Mouse (Mus musculus) thymus, postnatal 0 days (tissue): ENCODE data around the gene Ntrk2. TPM values are rescaled to one million over a fixed set of nuclear protein-coding genes. Genes with fewer than 3 reads are reported as not detected.

Experiments used
- DNase-seq: peaks from one replicate; pipeline ENCODE4 v3.0.0-alpha.2; 2015; ENCODE audit warnings: low spot score
- polyA plus RNA-seq: library from polyadenylated mRNA; unstranded; fragments of >200 nt; fragmentation: Nextera tagmentation; extraction: Ambion mirVana; gene quantifications from 2 replicates; pipeline ENCODE4 v1.2.1, GENCODE M21; 2015

The Ntrk2 gene
- polyA plus RNA-seq, 1 experiment from 2014 or later, result 1.2 TPM

DNA sequence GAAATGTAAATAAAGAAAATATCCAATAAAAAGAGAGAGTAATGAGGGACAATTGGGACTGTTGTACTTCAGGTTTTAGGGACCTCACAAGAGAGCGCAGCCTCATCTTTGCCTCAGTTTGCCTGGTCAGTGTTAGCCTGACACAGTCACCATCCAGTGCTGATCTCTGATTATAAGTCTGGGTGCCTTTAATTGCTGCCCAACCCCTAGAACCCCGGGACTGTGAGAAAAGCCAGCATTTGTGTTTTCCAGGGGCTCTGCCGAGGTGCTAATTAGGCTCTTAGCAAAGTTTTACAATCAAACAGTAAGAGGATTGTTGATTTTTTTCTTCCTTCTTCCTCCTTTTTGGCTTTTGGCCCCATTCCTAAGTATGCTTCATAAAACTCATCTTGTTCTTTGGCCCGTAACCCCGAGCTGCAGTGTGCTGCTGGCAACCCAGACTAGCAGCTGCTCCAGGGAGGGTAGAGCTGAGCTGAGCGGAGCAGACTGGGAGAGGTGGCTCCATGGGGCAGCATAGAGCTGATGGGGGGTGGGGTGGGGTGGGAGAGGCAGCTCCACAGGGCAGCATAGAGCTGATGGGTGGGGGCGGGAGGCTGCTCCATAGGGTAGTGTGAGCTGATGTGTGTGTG lies 34.5 kb downstream of the Ntrk2 start:
- no peak for DNase-seq

DNA sequence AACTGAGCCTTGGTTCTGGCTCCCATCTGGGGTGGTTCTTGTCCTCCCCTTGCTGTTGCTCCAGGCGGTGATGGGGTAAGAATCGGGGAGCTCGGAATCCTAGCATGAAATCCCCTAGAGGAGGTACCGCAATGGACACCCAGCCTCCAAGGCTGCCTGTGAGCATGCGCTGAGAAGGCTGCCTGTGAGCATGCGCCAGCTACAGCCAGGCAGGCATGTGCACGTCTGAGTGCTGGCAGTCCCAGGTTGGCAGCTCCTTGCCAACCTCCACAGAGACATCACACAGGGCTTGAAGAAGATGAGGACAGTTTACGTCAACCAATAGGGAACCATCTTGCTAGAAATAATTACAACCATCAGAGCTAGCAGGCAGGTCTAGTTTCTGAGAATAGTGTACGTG lies 37.5 kb downstream of the Ntrk2 start:
- DNase-seq, result no peak

DNA sequence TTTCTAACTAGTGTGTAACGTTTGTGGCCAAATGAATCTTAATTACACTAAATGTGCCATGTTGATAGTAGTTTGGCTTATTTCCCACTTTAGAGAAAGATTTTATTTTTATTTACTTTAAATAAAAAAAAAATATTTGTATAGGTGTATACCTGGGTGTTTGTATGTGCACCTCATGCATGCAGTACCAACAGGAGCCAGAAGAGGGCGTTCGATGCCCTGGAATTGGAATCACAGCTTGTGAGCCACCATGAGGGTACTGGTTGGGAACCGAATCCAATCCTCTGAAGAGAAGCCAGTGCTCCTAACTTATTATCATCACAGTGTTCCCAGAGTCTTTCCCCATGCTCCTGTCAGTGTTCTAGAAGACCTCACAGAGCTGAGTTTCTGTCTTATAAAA lies 42.2 kb downstream of the Ntrk2 start:
- DNase-seq, result no peak

DNA sequence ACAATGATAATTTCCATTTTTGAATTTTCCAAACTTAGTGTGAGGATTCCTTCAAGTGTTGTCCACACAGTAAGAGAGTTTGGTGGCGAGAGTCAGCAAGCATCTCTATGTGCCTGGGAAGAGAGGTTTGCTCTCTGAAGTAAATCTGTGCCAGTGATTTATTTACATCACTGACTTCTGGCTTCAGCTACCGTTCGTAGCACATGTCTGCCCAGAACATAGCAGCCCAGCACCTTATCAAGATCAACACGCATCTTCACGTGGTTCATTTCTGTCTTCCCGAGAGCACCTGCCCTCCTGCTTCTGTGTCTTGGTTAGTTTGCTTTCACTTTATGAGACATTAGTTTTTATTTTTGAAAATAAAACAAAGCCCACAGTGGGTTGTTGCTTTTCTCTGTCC lies 47.3 kb downstream of the Ntrk2 start:
- DNase-seq, result no peak

DNA sequence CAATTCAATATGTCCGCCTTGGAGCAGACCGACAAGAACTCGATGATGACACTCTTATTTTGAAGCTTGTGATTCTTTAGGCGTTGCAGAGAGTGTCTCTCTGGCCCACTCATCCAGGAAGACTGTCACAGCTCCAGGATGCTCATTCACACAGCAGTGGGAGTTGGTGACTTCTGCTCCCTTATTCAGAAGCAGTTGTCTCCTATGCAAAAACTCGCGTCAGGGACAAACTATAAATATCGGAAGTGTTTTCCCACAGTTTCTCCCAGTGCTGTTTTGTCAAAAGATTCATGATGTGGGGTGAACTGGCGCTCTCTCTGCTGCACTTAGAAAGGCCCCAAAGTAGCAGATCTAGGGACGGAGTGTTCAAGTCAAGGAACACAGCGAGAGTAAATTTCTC lies 59.9 kb downstream of the Ntrk2 start:
- no peak for DNase-seq

DNA sequence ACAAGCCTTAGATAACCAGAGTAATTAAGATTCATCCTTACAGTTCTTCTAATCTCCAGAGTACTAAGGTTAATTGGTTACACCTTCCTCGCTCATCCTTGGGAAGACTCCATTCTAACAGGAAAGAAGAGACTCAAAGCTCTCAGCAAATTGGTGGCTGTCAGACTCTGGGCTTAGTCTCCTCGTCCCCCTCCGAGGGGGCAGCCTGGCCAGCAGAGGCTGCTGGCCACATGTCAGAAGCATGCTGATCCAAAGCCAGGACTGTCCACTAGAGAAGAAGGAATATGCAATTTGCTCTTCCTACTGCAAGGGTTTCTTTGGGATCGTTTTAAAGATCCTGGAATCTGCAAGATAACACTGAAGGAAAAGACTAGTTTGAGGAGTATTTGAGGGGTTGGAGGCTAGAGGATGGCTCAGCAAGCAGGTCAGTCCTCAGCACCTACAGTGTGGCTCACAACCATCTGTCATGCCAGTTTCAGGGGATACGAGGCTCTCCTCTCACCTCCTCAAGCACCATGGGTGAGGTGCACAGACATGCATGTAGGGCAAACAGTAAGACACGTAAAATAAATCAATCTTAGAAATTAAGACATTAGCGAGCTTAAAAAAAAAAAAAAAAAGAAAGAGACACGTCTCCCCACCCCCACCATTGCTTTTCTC lies 60.5 kb downstream of the Ntrk2 start:
- DNase-seq, result no peak

DNA sequence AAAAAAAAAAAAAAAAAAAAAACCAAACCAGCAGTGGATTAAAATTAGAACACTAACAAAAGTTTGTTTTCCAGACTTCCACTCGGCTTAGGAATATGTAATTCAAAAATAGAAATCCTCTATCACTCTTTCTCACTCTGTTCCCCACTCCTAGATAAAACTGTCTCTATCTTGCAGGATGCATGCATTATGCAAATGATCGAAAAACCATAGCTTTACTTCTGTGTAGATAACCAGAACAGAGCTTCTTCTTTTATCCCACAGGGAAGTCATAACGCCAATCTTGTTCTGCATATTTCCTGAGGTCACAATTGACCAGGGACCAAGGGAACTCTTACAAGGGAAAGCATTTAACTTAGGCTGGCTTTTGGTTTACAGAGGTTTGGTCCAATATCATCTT lies 76.1 kb downstream of the Ntrk2 start:
- no peak for DNase-seq

DNA sequence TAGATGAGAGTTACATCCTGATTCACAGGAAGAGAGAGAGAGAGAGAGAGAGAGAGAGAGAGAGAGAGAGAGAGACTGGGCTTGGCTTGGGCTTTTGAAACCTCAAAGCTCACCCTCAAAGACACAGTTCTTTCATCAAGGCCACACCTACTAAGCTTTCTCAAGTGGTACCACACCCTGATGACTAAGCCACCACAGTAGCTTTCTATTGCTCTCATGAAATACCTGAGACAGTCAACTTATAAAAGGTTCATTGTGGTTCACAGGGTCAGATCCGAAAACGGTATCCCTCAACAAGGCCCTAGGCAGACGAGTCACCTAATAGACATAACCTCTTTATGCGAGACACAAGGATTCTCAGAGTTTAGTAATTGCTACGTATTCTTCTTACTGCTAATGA lies 76.5 kb downstream of the Ntrk2 start:
- DNase-seq, result no peak

DNA sequence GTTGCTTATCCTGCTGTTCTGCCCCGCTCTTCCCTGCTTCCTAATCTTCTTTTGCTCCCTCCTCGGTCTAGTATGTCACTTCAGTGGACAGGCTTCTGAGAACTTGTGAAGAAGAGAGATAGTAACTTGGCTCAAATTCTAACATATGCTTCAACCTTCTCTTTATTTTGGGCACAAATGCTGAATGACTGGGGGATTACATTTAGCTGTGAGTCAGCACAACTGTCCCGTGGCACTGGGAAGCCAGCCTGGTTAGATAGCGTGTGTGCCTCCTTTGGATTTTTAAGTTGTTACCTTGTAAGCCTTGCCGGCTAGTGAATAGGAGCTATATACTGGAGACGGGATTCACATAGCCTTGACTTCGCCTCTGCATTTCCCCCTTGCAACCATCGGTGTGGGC lies 79.7 kb downstream of the Ntrk2 start:
- no peak for DNase-seq

DNA sequence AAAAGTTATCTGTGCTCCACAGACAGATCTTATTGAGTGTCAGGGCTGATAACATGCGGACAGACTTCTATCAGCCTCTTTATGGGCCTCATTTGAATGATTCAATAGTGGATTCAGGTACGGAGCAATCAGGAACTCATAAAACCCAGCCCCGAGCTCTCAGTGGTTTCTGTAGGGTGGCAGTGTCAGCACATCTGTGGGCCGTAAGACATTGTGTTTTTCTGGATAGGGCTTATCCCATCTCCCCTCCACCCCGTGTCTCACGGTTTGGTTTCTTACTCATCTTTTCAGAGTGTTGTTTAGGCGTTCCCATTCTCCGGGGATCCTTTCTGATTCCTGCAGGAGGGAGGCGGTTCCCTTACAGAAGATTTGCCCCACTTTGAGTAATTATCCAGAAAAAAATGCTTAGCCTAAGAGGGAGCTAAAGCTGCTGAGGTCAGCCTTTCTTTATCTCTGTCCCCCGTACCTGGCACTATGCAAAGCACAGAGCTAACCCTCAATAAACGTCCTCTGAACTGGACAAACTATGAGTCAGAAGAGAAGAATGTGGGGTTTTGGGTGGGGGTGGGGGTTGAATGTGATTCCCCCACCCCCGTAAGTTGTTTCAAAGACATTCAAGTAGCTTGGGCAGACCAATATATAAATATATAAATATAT lies 90.0 kb downstream of the Ntrk2 start:
- DNase-seq, result no peak

DNA sequence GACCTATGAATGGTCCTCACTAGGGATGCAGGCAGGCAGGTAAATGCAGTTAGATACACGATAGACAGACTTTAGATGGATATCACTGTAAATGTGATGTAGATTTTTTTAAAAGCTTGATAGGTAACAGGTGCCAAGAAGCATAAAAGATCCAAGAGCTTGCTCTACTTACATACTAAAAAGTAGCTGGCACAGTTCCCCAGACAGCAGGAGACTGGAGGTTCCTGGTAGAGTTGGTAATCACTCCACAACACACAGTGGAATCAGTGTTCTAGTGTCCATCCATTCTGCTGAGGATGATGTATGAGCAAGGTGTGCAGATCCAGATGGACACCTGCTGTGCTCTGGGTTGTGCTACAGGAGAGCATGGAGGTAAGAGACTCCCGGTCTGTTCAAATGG lies 93.0 kb downstream of the Ntrk2 start:
- no peak for DNase-seq

DNA sequence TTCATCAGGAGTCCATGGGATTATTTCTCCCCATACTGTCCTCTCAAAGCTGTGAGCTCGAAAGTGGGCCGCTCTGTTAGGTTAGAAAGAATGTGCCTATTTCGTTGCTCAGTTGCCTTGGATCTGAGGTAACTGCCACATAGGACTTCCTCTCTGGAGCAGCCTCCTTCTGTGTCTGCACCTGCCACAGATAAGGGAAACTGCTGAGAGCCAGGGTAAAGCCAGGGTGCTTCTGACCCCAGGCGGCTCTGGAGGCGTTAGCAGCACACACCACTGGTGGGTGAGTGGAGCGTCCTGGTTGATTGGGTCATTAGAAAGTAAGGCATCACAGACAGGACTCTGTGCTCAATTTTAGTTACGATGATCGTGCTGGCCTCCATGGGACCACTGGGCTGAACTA lies 95.9 kb downstream of the Ntrk2 start:
- DNase-seq, result no peak

DNA sequence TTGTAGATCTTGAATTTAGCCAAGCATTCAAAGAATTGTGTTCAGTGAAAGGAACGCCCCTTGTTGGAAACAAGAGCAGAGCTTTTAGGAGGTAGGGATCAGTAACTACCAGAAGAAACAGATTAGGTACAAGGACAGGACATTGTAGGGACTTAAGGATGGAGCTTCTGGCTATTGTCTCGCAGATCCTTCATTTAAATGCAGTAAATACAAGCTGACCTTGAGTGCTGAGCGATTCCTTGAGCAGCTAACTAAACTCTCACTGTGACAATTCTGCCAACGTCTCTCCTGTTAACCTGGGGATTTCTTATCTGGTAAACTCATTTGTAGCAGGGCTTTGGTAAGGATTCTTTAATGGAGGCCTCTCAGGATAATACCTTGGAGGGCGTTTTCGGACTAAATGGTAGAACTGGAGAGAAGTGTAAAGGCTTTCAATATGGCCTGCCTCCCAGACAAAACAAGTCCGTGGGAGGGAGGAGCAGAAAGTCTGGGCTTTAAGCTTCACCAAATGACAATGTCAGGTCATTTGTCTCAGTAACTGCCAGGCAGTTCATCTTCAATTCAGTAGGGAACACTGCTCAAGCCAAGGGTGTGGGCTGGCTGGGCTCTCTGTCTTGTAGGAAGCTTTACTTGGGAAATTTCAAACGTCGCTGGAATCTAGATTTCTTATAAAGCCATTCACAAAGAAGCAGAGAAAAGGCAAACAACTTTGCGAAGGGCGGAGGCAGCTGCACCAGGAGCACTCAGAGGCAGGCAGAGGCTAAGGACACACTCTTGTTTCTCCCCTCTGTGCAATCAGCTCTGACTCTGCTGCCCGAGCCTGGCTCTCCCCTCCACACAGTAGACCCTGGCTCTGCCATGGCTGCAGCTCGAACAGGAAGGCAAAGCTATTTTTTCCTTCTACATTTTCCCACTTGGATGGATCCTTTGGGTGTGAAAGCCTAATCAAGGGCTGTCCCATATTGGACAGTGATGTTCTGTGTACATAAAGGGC lies 98.7 kb downstream of the Ntrk2 start:
- DNase-seq, result no peak

DNA sequence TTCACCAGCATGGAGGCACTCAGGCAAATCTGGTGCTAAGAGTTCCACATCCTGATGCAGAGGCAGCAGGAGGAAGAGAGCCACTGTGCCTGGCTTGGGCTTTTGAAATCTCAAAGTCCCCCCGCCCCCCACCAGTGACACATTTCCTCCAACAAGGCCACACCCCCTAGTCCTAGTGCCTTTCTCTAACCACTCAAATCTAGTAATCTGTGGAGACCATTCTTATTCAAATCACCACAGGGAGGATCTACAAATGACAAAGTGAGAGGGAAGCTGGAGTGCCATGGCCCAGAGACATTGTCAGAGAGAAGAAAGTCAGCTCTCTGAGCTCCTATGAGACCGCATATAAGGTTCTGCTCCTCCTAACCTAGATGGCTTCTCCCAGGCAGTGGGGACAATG lies 105.6 kb downstream of the Ntrk2 start:
- no peak for DNase-seq

DNA sequence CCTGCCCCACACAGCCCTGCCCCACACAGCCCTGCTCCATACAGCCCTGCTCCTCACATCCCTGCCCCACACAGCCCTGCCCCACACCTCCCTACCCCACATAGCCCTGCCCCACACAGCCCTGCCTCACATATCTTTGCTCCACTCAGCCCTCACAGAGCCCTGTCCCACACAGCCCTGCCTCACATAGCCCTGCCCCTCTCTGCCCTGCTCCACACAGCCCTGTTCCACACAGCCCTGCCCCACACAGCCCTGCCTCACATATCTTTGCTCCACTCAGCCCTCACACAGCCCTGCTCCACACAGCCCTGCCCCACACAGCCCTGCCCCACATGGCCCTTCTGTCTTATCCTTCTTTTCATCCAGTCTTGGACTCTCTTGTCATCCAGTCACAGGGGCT lies 106.2 kb downstream of the Ntrk2 start:
- no peak for DNase-seq

DNA sequence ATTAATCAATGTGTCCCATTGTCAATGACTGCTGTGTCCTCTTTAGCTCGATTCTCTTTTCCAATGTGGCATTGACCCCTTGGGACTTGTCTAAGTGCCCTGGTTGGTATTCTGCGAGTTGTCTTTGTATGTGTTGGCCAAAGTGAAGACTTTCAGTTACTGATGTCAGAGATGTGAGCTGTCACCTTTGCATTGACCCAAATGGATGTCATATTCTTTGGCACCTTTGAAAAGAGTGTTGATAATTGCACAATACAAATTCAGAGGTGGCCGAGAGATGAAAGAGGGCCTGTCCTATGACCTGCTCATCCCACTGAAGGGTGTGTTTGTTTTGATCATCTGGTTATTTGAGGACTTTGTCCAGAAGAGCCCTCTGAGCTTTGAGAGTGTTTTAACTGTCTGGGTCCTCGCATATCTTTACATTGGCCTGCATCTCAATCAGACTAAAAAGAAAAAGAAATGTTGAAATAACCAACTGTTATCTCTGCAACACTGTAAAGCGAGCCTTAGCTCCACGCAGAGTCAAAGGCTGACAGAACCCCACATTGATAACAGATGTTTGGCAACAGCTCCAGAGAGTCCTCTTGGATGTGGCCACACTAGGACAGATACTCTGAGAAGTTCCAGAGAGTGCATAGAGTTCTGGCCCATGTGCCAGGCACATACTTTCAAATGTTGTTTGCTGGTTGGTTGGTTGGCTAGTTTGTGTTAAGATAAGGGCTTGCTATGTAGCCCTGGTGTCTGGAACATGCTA lies 107.9 kb downstream of the Ntrk2 start:
- no peak for DNase-seq

DNA sequence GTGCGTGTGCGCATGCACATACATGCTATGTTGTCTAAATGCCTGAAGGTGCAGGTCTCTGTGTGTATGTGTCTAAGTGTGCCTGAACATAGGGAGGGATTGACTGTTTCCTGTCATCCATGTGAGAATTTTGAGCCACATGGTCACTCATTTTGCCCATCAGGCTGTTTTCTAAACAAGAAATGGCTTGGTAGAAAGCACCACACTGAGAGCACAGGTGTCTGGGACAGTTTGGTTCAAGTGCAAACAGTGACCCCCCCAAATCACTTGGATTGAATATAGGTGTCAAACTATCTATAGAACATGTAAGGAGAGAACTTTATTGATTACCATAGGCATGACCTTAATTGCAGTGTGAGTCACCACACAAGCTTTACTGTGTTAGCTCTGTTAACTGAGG lies 110.0 kb downstream of the Ntrk2 start:
- no peak for DNase-seq

DNA sequence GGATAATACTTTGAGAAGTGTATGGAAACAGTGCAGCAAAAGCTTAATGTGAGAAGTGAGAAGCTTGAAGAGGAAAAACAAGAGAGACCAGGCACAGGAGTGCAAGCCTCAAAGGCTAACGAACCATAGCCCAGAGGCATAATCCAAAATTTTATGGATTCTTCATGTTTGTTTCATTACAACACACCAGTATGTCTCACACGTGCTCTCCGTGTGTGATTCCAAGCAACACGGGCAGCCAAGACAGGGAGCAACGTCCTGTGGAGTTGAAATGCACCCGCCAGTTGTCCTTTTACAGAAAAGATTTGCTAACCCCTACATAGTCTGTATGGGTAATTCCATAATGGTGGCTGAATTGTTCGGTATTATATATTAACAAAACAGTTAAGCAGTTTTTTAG lies 113.9 kb downstream of the Ntrk2 start:
- DNase-seq, result no peak

DNA sequence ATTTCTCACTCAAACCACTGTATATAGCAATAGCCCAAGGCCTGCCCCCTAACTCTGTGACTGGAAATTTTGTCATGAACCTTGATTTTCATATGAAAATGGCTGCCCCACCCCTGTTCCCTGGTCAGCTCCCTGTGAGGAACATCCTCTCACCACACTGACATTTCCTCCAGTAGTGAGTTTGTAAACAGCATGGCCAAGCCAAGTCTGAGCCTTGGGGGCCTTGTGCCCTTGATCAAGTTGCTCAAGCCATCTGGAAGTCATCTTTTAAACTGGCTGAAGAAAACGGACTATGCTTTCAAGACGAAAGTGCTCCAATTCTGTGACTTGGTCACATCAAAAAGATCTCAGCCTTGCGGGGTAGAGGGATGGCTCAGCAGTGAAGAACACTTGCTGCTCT lies 114.9 kb downstream of the Ntrk2 start:
- no peak for DNase-seq

DNA sequence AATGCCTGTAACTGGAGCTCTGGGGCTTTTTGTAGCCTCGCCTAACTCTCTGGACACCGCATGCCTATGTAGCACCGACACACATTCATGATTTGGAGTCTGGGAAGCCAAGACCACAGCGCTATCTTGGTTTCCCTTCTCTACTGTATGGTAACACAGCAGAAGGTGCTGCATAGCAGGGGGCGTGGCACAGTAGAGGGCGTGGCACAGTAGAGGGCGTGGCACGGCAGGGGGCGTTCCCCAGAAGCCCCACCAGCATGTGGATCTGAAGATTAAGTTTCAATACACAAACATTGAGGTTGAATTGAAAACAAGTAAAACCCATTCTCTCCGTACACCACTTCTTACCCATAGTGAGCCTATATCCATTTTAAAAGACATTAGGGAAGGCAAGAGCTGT lies 115.3 kb downstream of the Ntrk2 start:
- DNase-seq, result no peak

DNA sequence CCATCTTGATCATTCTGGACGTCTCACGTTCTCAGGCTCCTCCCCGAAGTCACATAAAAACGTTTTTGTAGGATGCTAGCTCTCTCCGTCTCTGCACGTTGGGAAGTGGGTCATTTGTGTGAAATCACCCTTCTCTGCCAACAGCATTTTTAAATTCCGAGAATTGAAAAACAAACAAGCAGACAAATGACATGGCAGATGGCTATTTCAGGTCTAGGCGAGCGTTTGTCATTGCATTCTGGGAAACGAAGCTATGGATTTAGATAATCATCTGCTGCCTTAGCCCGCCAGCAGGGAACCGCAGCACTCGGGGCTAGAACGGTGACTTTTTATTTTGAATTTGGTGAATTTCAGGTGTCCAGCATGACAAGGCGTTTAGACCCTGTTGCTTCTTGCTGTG lies 115.8 kb downstream of the Ntrk2 start:
- no peak for DNase-seq
